Mouse (Mus musculus): ENCODE measurements at regions not wholly inside any gene's neighbourhood (a gene's known extent, or its start where the extent isn't known, plus 50 kb on each side); places are given as distances from the start of the nearest gene placed in this dataset.

GRCm38 (mm10) chr13:106567658-106568359 lies 368.9 kb downstream of the Ipo11 start:
- H3K9me3 ChIP-seq (ENCODE audit: control insufficient read depth, low read length), result no peaks in the 10 kb centered on the region
- H3K9ac ChIP-seq (replicated peaks), result no peak overlapping the region
- no peak for TF ChIP-seq CTCF (IDR thresholded peaks at IDR 0.05; ENCODE audit: low read depth)
- TF ChIP-seq EP300 (IDR thresholded peaks at IDR 0.05; ENCODE audit: low read depth), result no peak
- no peaks in the 10 kb centered on the region for H3K4me1 ChIP-seq (replicated peaks; ENCODE audit: control insufficient read depth in 2 of 2, insufficient read depth in 2 of 2, low read length in 1 of 2)
- H3K27ac ChIP-seq, result no peak overlapping the region
- no peaks in the 10 kb centered on the region for H3K36me3 ChIP-seq (replicated peaks; ENCODE audit: control insufficient read depth, insufficient read depth, low read depth)
- no peaks in the 10 kb centered on the region for H3K27me3 ChIP-seq (ENCODE audit: control insufficient read depth, insufficient read depth, low read length)
- WGBS (ENCODE audit: insufficient replicate concordance), result 54% methylated on average over 9 of the region's 9 CpGs
- DNase-seq (ENCODE audit: low read depth in 3 of 3, low spot score in 3 of 3) (no peak), ATAC-seq (ENCODE audit: insufficient read depth) (no peak)
- H3K4me2 ChIP-seq (ENCODE audit: low read depth), result no peak overlapping the region
- no peak overlapping the region for H3K4me3 ChIP-seq (ENCODE audit: insufficient read depth in 1 of 2, low read depth in 2 of 2, low read length in 2 of 2)

DNA sequence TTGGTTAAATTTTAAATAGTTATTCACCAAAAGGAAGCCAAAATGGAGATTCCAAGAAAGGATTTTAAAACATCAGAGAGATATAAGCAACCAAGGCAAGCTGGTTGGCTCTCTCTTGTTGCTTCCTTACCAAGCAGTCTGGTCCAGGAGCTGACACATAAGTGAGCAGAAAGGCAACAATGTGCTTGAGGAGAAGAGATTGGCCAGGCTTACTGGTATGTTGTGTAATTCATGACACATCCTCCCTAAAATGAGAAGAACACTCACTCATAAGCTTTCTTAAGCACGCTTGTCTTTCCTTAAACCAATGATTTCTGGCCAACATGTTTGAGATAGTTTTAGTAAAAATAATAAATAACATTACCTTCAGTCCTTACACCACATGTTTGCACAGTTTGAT lies 374.2 kb downstream of the Ipo11 start:
- no peak overlapping the region for H3K4me2 ChIP-seq (ENCODE audit: low read depth)
- no peak overlapping the region for H3K27ac ChIP-seq
- no peak for ATAC-seq (ENCODE audit: insufficient read depth)
- H3K9ac ChIP-seq (replicated peaks), result no peak overlapping the region
- 57% methylated on average over 1 of the region's 1 CpGs for WGBS (ENCODE audit: insufficient replicate concordance)
- H3K4me3 ChIP-seq (ENCODE audit: insufficient read depth in 1 of 2, low read depth in 2 of 2, low read length in 2 of 2), result no peak overlapping the region
- H3K36me3 ChIP-seq (replicated peaks; ENCODE audit: control insufficient read depth, insufficient read depth, low read depth), result no peaks in the 10 kb centered on the region
- no peak for DNase-seq (ENCODE audit: low read depth in 3 of 3, low spot score in 3 of 3)
- no peaks in the 10 kb centered on the region for H3K9me3 ChIP-seq (ENCODE audit: control insufficient read depth, low read length)
- no peak for TF ChIP-seq CTCF (IDR thresholded peaks at IDR 0.05; ENCODE audit: low read depth)
- no peaks in the 10 kb centered on the region for H3K27me3 ChIP-seq (ENCODE audit: control insufficient read depth, insufficient read depth, low read length)
- H3K4me1 ChIP-seq (replicated peaks; ENCODE audit: control insufficient read depth in 2 of 2, insufficient read depth in 2 of 2, low read length in 1 of 2), result no peaks in the 10 kb centered on the region

- H3K27me3 ChIP-seq (ENCODE audit: control insufficient read depth, insufficient read depth, low read length), result no peaks in the 10 kb centered on the region
- H3K4me3 ChIP-seq (ENCODE audit: insufficient read depth in 1 of 2, low read depth in 2 of 2, low read length in 2 of 2), result no peak overlapping the region
- no peak overlapping the region for H3K27ac ChIP-seq
- no peaks in the 10 kb centered on the region for H3K9me3 ChIP-seq (ENCODE audit: control insufficient read depth, low read length)
- no peaks in the 10 kb centered on the region for H3K36me3 ChIP-seq (replicated peaks; ENCODE audit: control insufficient read depth, insufficient read depth, low read depth)
- H3K4me2 ChIP-seq (ENCODE audit: low read depth), result no peak overlapping the region
- no peak overlapping the region for H3K9ac ChIP-seq (replicated peaks)
- DNase-seq (ENCODE audit: low read depth in 3 of 3, low spot score in 3 of 3) (no peak), ATAC-seq (ENCODE audit: insufficient read depth) (no peak)
- TF ChIP-seq CTCF (IDR thresholded peaks at IDR 0.05; ENCODE audit: low read depth), result no peak
- no peak for TF ChIP-seq EP300 (IDR thresholded peaks at IDR 0.05; ENCODE audit: low read depth)
- H3K4me1 ChIP-seq (replicated peaks; ENCODE audit: control insufficient read depth in 2 of 2, insufficient read depth in 2 of 2, low read length in 1 of 2), result no peaks in the 10 kb centered on the region
- 44% methylated on average over 4 of the region's 4 CpGs for WGBS (ENCODE audit: insufficient replicate concordance)
These were observed 374.6 kb downstream of the Ipo11 start for GRCm38 (mm10) chr13:106562161-106562560.

- 60% methylated on average over 11 of the region's 11 CpGs for WGBS (ENCODE audit: insufficient replicate concordance)
- Histone ChIP-seq H3K27ac (no peak overlapping the region), H3K4me3 (ENCODE audit: insufficient read depth in 1 of 2, low read depth in 2 of 2, low read length in 2 of 2) (no peak overlapping the region), H3K4me2 (ENCODE audit: low read depth) (no peak overlapping the region), H3K27me3 (ENCODE audit: control insufficient read depth, insufficient read depth, low read length) (no peaks in the 10 kb centered on the region), H3K36me3 (replicated peaks; ENCODE audit: control insufficient read depth, insufficient read depth, low read depth) (no peaks in the 10 kb centered on the region), H3K9me3 (ENCODE audit: control insufficient read depth, low read length) (no peaks in the 10 kb centered on the region), H3K4me1 (replicated peaks; ENCODE audit: control insufficient read depth in 2 of 2, insufficient read depth in 2 of 2, low read length in 1 of 2) (no peaks in the 10 kb centered on the region), H3K9ac (replicated peaks) (no peak overlapping the region)
- TF ChIP-seq EP300 (IDR thresholded peaks at IDR 0.05; ENCODE audit: low read depth) (no peak), CTCF (IDR thresholded peaks at IDR 0.05; ENCODE audit: low read depth) (no peak)
- ATAC-seq (ENCODE audit: insufficient read depth) (no peak), DNase-seq (ENCODE audit: low read depth in 3 of 3, low spot score in 3 of 3) (no peak)
These were observed 411.2 kb downstream of the Ipo11 start for GRCm38 (mm10) chr13:106525406-106526206.

- Histone ChIP-seq H3K9ac (replicated peaks) (no peak overlapping the region), H3K9me3 (ENCODE audit: control insufficient read depth, low read length) (no peaks in the 10 kb centered on the region), H3K4me3 (ENCODE audit: insufficient read depth in 1 of 2, low read depth in 2 of 2, low read length in 2 of 2) (no peak overlapping the region), H3K4me2 (ENCODE audit: low read depth) (no peak overlapping the region), H3K27me3 (ENCODE audit: control insufficient read depth, insufficient read depth, low read length) (no peaks in the 10 kb centered on the region), H3K36me3 (replicated peaks; ENCODE audit: control insufficient read depth, insufficient read depth, low read depth) (no peaks in the 10 kb centered on the region), H3K27ac (no peak overlapping the region), H3K4me1 (replicated peaks; ENCODE audit: control insufficient read depth in 2 of 2, insufficient read depth in 2 of 2, low read length in 1 of 2) (no peaks in the 10 kb centered on the region)
- TF ChIP-seq EP300 (IDR thresholded peaks at IDR 0.05; ENCODE audit: low read depth), result no peak
- no peak for TF ChIP-seq CTCF (IDR thresholded peaks at IDR 0.05; ENCODE audit: low read depth)
- DNase-seq (ENCODE audit: low read depth in 3 of 3, low spot score in 3 of 3), result no peak
- WGBS (ENCODE audit: insufficient replicate concordance), result 51% methylated on average over 5 of the region's 5 CpGs
- no peak for ATAC-seq (ENCODE audit: insufficient read depth)
These were observed 422.1 kb downstream of the Ipo11 start for GRCm38 (mm10) chr13:106514510-106515169.

All from liver, embryonic 14.5 days (tissue).